Mouse (Mus musculus): ENCODE measurements around the gene Fam83g.

DNA sequence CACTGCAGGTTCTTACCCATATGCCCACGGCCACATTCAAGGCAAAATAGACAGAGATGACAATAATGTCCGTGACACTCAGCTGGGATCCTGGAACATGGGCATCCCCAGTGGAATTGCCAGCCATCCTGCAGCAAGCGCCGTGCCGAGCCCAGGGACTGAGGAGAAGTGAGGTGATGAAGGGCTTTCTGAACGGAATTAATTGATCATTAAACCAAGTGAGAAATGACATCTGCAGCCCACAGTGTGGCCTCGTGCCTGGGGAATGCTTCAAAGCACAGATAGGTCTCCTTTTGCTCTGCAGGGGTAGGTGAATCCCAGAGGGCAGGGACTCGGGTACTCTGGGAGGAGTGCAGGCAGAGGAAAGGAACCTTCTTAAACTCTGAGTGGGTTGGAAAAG, 35.9 kb downstream of the Fam83g start:
- no peak for TF ChIP-seq CTCF (IDR thresholded peaks at IDR 0.05; ENCODE audit: insufficient read depth, low read length)
- no peak for TF ChIP-seq POLR2A (IDR thresholded peaks at IDR 0.05; ENCODE audit: borderline replicate concordance, extremely low read depth, low read depth, low read length)

Measured in lung, adult 2 months (tissue).